Mouse (Mus musculus): ENCODE results near the gene Atg5. TPM values are rescaled to one million over a fixed set of nuclear protein-coding genes. Genes with fewer than 3 reads are reported as not detected.

Gene Atg5
- polyA plus RNA-seq (2012; rRNA removed) = 23.3 and 28.0 TPM in 2 replicates

GRCm38 (mm10) chr10:44268145-44268860, at the start of gene Atg5:
TSS of gene Atg5 (plus strand) at chr10:44268358.

Other genes starting within 250 kb of the Atg5 start
- 0.16 and 0.35 TPM in 2 replicates for gene Crybg1, start 119.5 kb upstream of the Atg5 start, polyA plus RNA-seq (2012; rRNA removed)